Mouse (Mus musculus) embryonic facial prominence, embryonic 11.5 days (tissue): Measurements from ENCODE around the gene Olfr837. TPM values are rescaled to one million over a fixed set of nuclear protein-coding genes. Genes with fewer than 3 reads are reported as not detected.
"Not testable (repeated sequence)": the region's sequence is repeated elsewhere in the genome, so short reads cannot be mapped to it uniquely, and the experiment has no call there.

Experiments used
- ATAC-seq: fragments of 200-750 bp; cut with Nextera tagmentation; replicated peaks from 2 replicates; pipeline ENCODE4 v1.8.0; 2017; ENCODE audit warnings: low read depth; ENCODE audit not compliant: insufficient number of reproducible peaks, low FRiP score, low TSS enrichment
- DNase-seq: peaks from one replicate; pipeline ENCODE4 v3.0.0-alpha.2; 2015; ENCODE audit warnings: low spot score
- H3K27ac ChIP-seq: fragments of 300-500 bp; sonication (generic); replicated peaks from 2 replicates; pipeline ENCODE4 v1.5.1; 2014; ENCODE audit warnings: mild to moderate bottlenecking, low read depth, low read length, control low read depth
- H3K27me3 ChIP-seq: fragments of 300-500 bp; sonication (generic); 2 replicates; pipeline ENCODE4 v1.6.1; 2014; ENCODE audit warnings: mild to moderate bottlenecking, low read length, moderate library complexity, mixed read lengths; ENCODE audit not compliant: control insufficient read depth, insufficient read depth
- H3K36me3 ChIP-seq: fragments of 300-500 bp; sonication (generic); replicated peaks from 2 replicates; pipeline ENCODE4 v1.6.1; 2014; ENCODE audit warnings: low read depth, mild to moderate bottlenecking, low read length, moderate library complexity, mixed read lengths; ENCODE audit not compliant: control insufficient read depth, insufficient read depth
- H3K4me1 ChIP-seq: fragments of 300-500 bp; sonication (generic); 2 replicates; pipeline ENCODE4 v1.6.1; 2014; ENCODE audit warnings: low read length, mixed read lengths; ENCODE audit not compliant: control insufficient read depth, insufficient read depth
- H3K4me2 ChIP-seq: fragments of 300-500 bp; sonication (generic); 2 replicates; pipeline ENCODE4 v1.6.1; 2014; ENCODE audit warnings: low read depth, mild to moderate bottlenecking, control low read depth, low read length, moderate library complexity
- H3K4me3 ChIP-seq: fragments of 300-500 bp; sonication (generic); 2 replicates; pipeline ENCODE4 v1.5.1; 2014; ENCODE audit warnings: low read depth, low read length, control low read depth
- H3K9ac ChIP-seq: fragments of 300-500 bp; sonication (generic); replicated peaks from 2 replicates; pipeline ENCODE4 v1.6.1; 2014; ENCODE audit warnings: mild to moderate bottlenecking, control low read depth, low read length
- H3K9me3 ChIP-seq: fragments of 300-500 bp; sonication (generic); replicated peaks from 2 replicates; pipeline ENCODE4 v1.6.1; 2016; ENCODE audit warnings: mild to moderate bottlenecking, low read length, inconsistent platforms, mixed read lengths; ENCODE audit not compliant: control insufficient read depth
- WGBS: fragments of 180-500 bp; shearing (Covaris S2); extraction: QIAGEN DNeasy Blood & Tissue Kit; methylation state at CpG from one replicate; pipeline ENCODE4 v1.1.7; 2014; 5-methylcytosine and 5-hydroxymethylcytosine counted together
- polyA plus RNA-seq: library from polyadenylated mRNA; unstranded; fragments of >200 nt; fragmentation: Nextera tagmentation; extraction: Ambion mirVana; gene quantifications from 2 replicates; pipeline ENCODE4 v1.2.1, GENCODE M21; 2014

Gene Olfr837
- polyA plus RNA-seq: not detected in 2 replicates

GRCm38 (mm10) chr9:19136017-19136416 is at the start of gene Olfr837:
Gene Olfr837, plus strand, starts transcription at chr9:19136317.
- Histone ChIP-seq H3K4me3 (no peak within 1 kb of the TSS), H3K4me2 (no peak within 1 kb of the TSS), H3K9ac (no peak within 1 kb of the TSS), H3K9me3 (no peaks in the 10 kb centered on the region; the same call in 1 of the 2 replicates), H3K36me3 (no peaks in the 10 kb centered on the region), H3K4me1 (no peaks in the 10 kb centered on the region), H3K27ac (no peak within 1 kb of the TSS), H3K27me3 (no peaks in the 10 kb centered on the region)
- 77% methylated on average over 1 of the region's 1 CpGs for WGBS
- DNase-seq (no peak), ATAC-seq (no peak)

DNA sequence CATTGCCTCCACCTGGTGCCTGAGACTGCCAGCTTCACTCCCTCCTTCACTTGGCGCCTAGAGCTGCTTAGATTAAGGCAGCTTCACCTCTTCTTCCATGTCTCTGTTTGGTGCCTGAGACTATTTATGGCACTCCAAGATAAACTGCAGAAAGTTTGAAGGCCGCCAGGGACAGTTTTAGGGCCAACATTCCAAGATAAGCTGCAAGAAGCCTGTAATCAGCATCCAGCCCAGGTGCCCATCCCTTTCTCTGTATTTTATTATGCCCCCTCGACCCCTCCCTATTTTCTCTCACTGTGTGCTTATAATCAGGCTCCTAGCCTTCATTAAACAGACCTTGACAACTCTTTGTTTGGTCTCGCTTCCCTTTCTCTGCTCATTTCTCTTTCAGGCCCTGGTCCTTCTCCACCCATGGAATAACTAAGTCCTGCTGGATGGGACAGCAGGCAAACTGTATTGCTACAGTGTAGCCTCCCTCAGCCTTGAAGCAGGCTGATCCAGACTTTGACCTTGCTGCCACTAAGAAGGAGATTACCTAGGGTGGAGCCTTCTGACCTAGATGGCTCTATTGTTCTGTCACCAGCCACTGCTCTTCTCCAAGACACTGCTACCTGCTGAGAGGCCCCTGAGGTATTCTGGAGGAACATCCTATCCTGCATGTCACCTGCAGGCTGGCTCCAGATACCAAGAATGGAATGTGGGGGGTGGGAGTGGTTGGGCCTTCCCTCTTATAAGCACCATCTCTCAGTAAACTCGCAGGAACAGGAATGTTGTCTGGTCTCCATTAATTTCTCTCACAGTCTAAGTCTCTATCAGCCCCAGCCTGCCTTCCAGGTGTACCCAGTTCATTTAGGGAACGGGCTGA is 43.0 kb upstream of the Olfr837 start:
- 65% methylated on average over 6 of the region's 6 CpGs for WGBS
- not testable (repeated sequence) for H3K9ac ChIP-seq, H3K27me3 ChIP-seq, H3K4me3 ChIP-seq, H3K9me3 ChIP-seq, H3K27ac ChIP-seq, DNase-seq, H3K4me2 ChIP-seq, H3K36me3 ChIP-seq, H3K4me1 ChIP-seq, ATAC-seq

- H3K27me3 ChIP-seq: no peaks in the 10 kb centered on the region
- no peak overlapping the region for H3K4me2 ChIP-seq
- no peak overlapping the region for H3K4me3 ChIP-seq
- H3K9me3 ChIP-seq: no peaks in the 10 kb centered on the region
- H3K36me3 ChIP-seq: no peaks in the 10 kb centered on the region
- DNase-seq: no peak
- no peak overlapping the region for H3K27ac ChIP-seq
- no peak overlapping the region for H3K9ac ChIP-seq
- ATAC-seq: no peak
- no peaks in the 10 kb centered on the region for H3K4me1 ChIP-seq
- 90% methylated on average over 4 of the region's 4 CpGs for WGBS
These were observed 38.8 kb upstream of the Olfr837 start for GRCm38 (mm10) chr9:19097286-19097685.

DNA sequence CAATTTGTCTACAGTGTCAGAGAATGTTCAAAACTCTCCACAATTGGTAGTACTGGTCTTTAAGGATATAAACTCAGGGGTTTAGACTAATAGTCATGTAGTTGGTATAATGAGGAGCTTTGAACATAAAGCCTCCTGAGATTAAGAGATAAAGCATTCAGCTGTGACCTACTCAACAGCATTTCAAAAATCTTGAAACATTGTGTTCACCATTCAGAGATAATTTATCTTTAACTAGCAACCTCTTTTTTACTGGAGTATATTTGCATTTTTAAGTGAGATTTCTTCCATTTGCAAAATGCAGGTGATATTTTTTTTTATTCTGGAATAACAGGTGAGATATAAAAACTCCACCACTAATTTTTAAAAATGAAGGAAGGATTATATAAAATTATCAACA is 16.0 kb upstream of the Olfr837 start, which contains the start of gene Olfr836:
Gene Olfr836, plus strand, starts transcription at position 301 of the 400 bp plus-strand sequence.
- no peaks in the 10 kb centered on the region for H3K36me3 ChIP-seq

GRCm38 (mm10) chr9:19177212-19177611 is 41.1 kb downstream of the Olfr837 start, which contains the start of gene Olfr839-ps1:
Gene Olfr839-ps1, minus strand, starts transcription at chr9:19177312.
- H3K4me3 ChIP-seq: no peak within 1 kb of the TSS
- WGBS: 70% methylated on average over 1 of the region's 1 CpGs
- no peak for ATAC-seq

More for the DNA sequence above, 16.0 kb upstream of the Olfr837 start, which contains the start of gene Olfr836:
- no peaks in the 10 kb centered on the region for H3K4me1 ChIP-seq
- no peak for DNase-seq
- no peaks in the 10 kb centered on the region for H3K9me3 ChIP-seq
- no peak within 1 kb of the TSS for H3K4me3 ChIP-seq
- H3K9ac ChIP-seq: no peak within 1 kb of the TSS
- no peak within 1 kb of the TSS for H3K27ac ChIP-seq
- no peak within 1 kb of the TSS for H3K4me2 ChIP-seq
- no peaks in the 10 kb centered on the region for H3K27me3 ChIP-seq
- no peak for ATAC-seq

More at GRCm38 (mm10) chr9:19177212-19177611, 41.1 kb downstream of the Olfr837 start, which contains the start of gene Olfr839-ps1:
- no peak for DNase-seq
- Histone ChIP-seq H3K4me1 (no peaks in the 10 kb centered on the region), H3K9ac (no peak within 1 kb of the TSS), H3K36me3 (no peaks in the 10 kb centered on the region), H3K27ac (no peak within 1 kb of the TSS), H3K27me3 (no peaks in the 10 kb centered on the region), H3K9me3 (no peaks in the 10 kb centered on the region), H3K4me2 (no peak within 1 kb of the TSS)

Other genes with a start within 250 kb of the Olfr837 start
- not detected in 2 replicates for gene Olfr832, start 199.2 kb upstream of the Olfr837 start, polyA plus RNA-seq
- gene Olfr834, start 148.3 kb upstream of the Olfr837 start, polyA plus RNA-seq: not detected in 2 replicates
- gene Olfr835, start 103.6 kb upstream of the Olfr837 start, polyA plus RNA-seq: not detected in 2 replicates
- not detected in 2 replicates for gene Olfr836, start 15.9 kb upstream of the Olfr837 start, polyA plus RNA-seq
- not detected in 2 replicates for gene Olfr839-ps1, start 41.0 kb downstream of the Olfr837 start, polyA plus RNA-seq
- not detected in 2 replicates for gene Olfr843, start 115.7 kb downstream of the Olfr837 start, polyA plus RNA-seq
- gene Olfr844, start 180.0 kb downstream of the Olfr837 start, polyA plus RNA-seq: not detected in 2 replicates
- gene Olfr845, start 200.1 kb downstream of the Olfr837 start, polyA plus RNA-seq: not detected in 2 replicates
- gene Olfr846, start 227.7 kb downstream of the Olfr837 start, polyA plus RNA-seq: not detected in 2 replicates
- gene Olfr847, start 242.4 kb downstream of the Olfr837 start, polyA plus RNA-seq: not detected in 2 replicates